ENCODE assay signal across 17 mouse cellular contexts in the genomic region with DNA sequence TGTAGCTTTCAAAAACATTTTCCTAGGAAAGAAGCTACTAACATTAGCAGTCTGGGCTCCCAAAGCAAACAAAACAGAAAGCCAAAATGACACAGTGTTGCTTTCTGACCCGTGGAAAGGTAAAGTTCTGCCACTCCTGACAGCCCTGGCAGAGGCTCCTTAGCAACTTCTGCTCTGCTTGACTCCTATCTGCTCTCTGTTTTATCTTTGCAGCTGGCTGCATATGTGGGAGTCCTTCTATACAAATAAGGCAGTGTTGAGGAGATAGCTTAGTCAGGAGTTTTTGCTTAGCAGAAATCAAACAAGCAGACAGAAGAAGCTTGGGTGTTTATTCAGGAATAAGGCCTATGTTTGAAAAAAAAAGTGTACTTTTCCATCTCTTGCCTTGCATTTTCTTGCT.
"Had no signal": no experiment of that assay in that cellular context is flagged by ENCODE, and none has a peak within 500 bp of the region (broad histone marks: within the 10 kb centered on the region; RNA-seq: fewer than 3 reads in every experiment).

No protein-coding gene starts in this region.

- H3K27ac ChIP-seq: neural tube, embryonic 12.5 days; neural tube, embryonic 13.5 days; neural tube, embryonic 15.5 days; stomach, embryonic 15.5 days; stomach, postnatal 0 days had no signal

- DNase-seq: retina, postnatal 1 day; right cerebral cortex, adult 18-20 months; right cerebral cortex, postnatal 14 days; right cerebral cortex, postnatal 25 days; right cerebral cortex, postnatal 4 days; spleen, adult 18-20 months; thymus, adult 18-20 months; thymus, adult 2 months; thymus, postnatal 14 days; thymus, postnatal 25 days; thymus, postnatal 36 days; thymus, postnatal 4 days had no signal

- H3K4me2 ChIP-seq: neural tube, embryonic 12.5 days; neural tube, embryonic 13.5 days; neural tube, embryonic 15.5 days; stomach, embryonic 15.5 days had no signal

- H3K4me1 ChIP-seq: neural tube, embryonic 12.5 days; neural tube, embryonic 13.5 days; neural tube, embryonic 15.5 days; stomach, embryonic 15.5 days had no signal

- H3K9ac ChIP-seq: neural tube, embryonic 12.5 days; neural tube, embryonic 13.5 days; neural tube, embryonic 15.5 days; stomach, embryonic 15.5 days had no signal

- H3K36me3 ChIP-seq: neural tube, embryonic 12.5 days; neural tube, embryonic 13.5 days; neural tube, embryonic 15.5 days; stomach, embryonic 15.5 days had no signal

- H3K27me3 ChIP-seq: neural tube, embryonic 12.5 days; neural tube, embryonic 13.5 days; neural tube, embryonic 15.5 days; stomach, embryonic 15.5 days had no signal

- H3K9me3 ChIP-seq: neural tube, embryonic 12.5 days; neural tube, embryonic 13.5 days; neural tube, embryonic 15.5 days; stomach, embryonic 15.5 days had no signal

- H3K4me3 ChIP-seq: neural tube, embryonic 12.5 days; neural tube, embryonic 13.5 days; neural tube, embryonic 15.5 days; stomach, embryonic 15.5 days had no signal
